Mouse (Mus musculus) olfactory bulb, adult 2 months (tissue): Measurements from ENCODE around the gene Tbl1x.

Experiments
- CTCF ChIP-seq: fragments of 200-500 bp; IDR thresholded peaks from 2 replicates; pipeline ENCODE4 v1.5.1; 2012; ENCODE audit warnings: low read depth, mild to moderate bottlenecking, low read length, moderate library complexity; ENCODE audit not compliant: insufficient read depth
- POLR2A ChIP-seq: fragments of 200-500 bp; IDR thresholded peaks from 2 replicates; pipeline ENCODE4 v1.6.1; 2012; ENCODE audit warnings: mild to moderate bottlenecking, low read depth, low read length, moderate library complexity; ENCODE audit not compliant: insufficient read depth

DNA sequence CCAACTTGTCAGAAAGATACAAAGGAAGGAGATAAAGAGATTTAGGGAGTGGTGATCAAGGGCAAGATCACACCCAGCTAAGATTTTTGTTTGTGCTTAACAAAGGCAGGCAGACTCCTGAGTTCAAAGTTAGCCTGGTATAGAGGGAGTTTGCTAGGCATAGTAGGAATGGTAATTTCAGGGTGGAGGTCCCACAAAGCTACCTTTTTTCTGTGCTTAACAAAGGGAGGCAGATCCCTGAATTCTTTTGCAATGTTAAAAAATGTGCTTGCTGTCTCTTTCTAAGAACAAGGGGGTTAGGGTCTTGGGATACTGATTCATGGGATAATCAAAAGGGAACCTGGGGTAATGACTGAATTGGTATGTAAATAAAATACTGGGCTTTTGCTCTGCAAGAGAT lies 156.6 kb downstream of the Tbl1x start:
- TF ChIP-seq CTCF (no peak), POLR2A (no peak)
